Mouse (Mus musculus) thymus, adult 2 months (tissue): ENCODE results near the gene Spag16. TPM values are rescaled to one million over a fixed set of nuclear protein-coding genes. Genes with fewer than 3 reads are reported as not detected.

Source experiments
- DNase-seq: peaks from one replicate; pipeline ENCODE4 v3.0.0; 2021
- H3K27ac ChIP-seq: fragments of 200-500 bp; 2 replicates; pipeline ENCODE4 v1.5.1; 2012; ENCODE audit warnings: low read length, control low read depth; ENCODE audit not compliant: control insufficient read depth, insufficient read depth
- H3K27me3 ChIP-seq: fragments of 200-500 bp; 2 replicates; pipeline ENCODE4 v1.6.1; 2012; ENCODE audit warnings: mild to moderate bottlenecking, low read length, moderate library complexity, mixed read lengths; ENCODE audit not compliant: control insufficient read depth, insufficient read depth
- H3K36me3 ChIP-seq: fragments of 200-500 bp; 2 replicates; pipeline ENCODE4 v1.6.1; 2012; ENCODE audit warnings: mild to moderate bottlenecking, low read length, moderate library complexity; ENCODE audit not compliant: control insufficient read depth, insufficient read depth
- H3K4me1 ChIP-seq: fragments of 200-500 bp; replicated peaks from 2 replicates; pipeline ENCODE4 v1.6.1; 2012; ENCODE audit warnings: low read length; ENCODE audit not compliant: control insufficient read depth, insufficient read depth
- H3K4me3 ChIP-seq: fragments of 200-500 bp; 2 replicates; pipeline ENCODE4 v1.5.1; 2012; ENCODE audit warnings: mild to moderate bottlenecking, low read length, control low read depth, moderate library complexity; ENCODE audit not compliant: control insufficient read depth, insufficient read depth
- CTCF ChIP-seq: fragments of 200-500 bp; IDR thresholded peaks from 2 replicates; pipeline ENCODE4 v1.5.1; 2012; ENCODE audit warnings: mild to moderate bottlenecking, control low read depth, low read length, moderate library complexity, borderline replicate concordance; ENCODE audit not compliant: control insufficient read depth, poor library complexity, insufficient read depth; ENCODE audit errors: extremely low read depth
- POLR2A ChIP-seq: fragments of 200-500 bp; IDR thresholded peaks from 2 replicates; pipeline ENCODE4 v1.6.1; 2012; ENCODE audit warnings: mild to moderate bottlenecking, low read length, control low read depth, moderate library complexity; ENCODE audit not compliant: control insufficient read depth, poor library complexity, insufficient read depth; ENCODE audit errors: extremely low read depth
- WGBS: fragments of 180-500 bp; shearing (Covaris S2); methylation state at CpG from one replicate; pipeline ENCODE4 v1.1.7; 2018; 5-methylcytosine and 5-hydroxymethylcytosine counted together
- polyA plus RNA-seq: library from polyadenylated mRNA; depleted of rRNA; stranded (reverse); fragments of >200 nt; gene quantifications from 2 replicates; pipeline ENCODE4 v1.2.3, GENCODE M21; 2012; rRNA removed

Spag16 gene
- 0.24 and 0.32 TPM in 2 replicates for polyA plus RNA-seq

- Histone ChIP-seq H3K4me3 (peak within 1 kb of the TSS; percentile 15), H3K4me1 (peaks cover 4% of the 10 kb centered on the region; the same call in 1 of the 2 replicates), H3K36me3 (no peaks in the 10 kb centered on the region), H3K27me3 (no peaks in the 10 kb centered on the region), H3K27ac (no peak within 1 kb of the TSS)
- peak; percentile 33 for DNase-seq
- 29% methylated on average over 38 of the region's 38 CpGs for WGBS
- TF ChIP-seq CTCF (no peak), POLR2A (no peak)
These were observed at the start of gene Spag16 for GRCm38 (mm10) chr1:69826806-69827703. Gene Spag16 (plus strand): TSS chr1:69826970.

GRCm38 (mm10) chr1:69785129-69785528 is 41.6 kb upstream of the Spag16 start:
- WGBS = 6% methylated on average over 6 of the region's 6 CpGs
- peak; percentile 56 for DNase-seq
- Histone ChIP-seq H3K4me1 (no peaks in the 10 kb centered on the region), H3K27ac (no peak overlapping the region), H3K27me3 (no peaks in the 10 kb centered on the region), H3K4me3 (no peak overlapping the region), H3K36me3 (no peaks in the 10 kb centered on the region)
- TF ChIP-seq POLR2A = no peak
- TF ChIP-seq CTCF = no peak

GRCm38 (mm10) chr1:69786716-69787115 is 40.1 kb upstream of the Spag16 start:
- Histone ChIP-seq H3K27me3 (no peaks in the 10 kb centered on the region), H3K27ac (no peak overlapping the region), H3K4me3 (no peak overlapping the region), H3K36me3 (no peaks in the 10 kb centered on the region), H3K4me1 (0 out of 2 replicates have a peak, but pooled peaks cover 2% of the 10 kb centered on the region)
- no peak for DNase-seq
- TF ChIP-seq CTCF (no peak), POLR2A (no peak)
- WGBS = 63% methylated on average over 6 of the region's 6 CpGs

- Histone ChIP-seq H3K27me3 (no peaks in the 10 kb centered on the region), H3K4me1 (0 out of 2 replicates have a peak, but pooled peaks cover 2% of the 10 kb centered on the region), H3K36me3 (no peaks in the 10 kb centered on the region), H3K27ac (no peak overlapping the region), H3K4me3 (no peak overlapping the region)
- no peak for DNase-seq
- WGBS = 86% methylated on average over 12 of the region's 12 CpGs
- TF ChIP-seq POLR2A (no peak), CTCF (no peak)
These were observed 39.4 kb upstream of the Spag16 start for GRCm38 (mm10) chr1:69787379-69787778.

- Histone ChIP-seq H3K4me3 (no peak overlapping the region), H3K4me1 (0 out of 2 replicates have a peak, but pooled peaks cover 2% of the 10 kb centered on the region), H3K27me3 (no peaks in the 10 kb centered on the region), H3K27ac (no peak overlapping the region), H3K36me3 (no peaks in the 10 kb centered on the region)
- 54% methylated on average over 28 of the region's 28 CpGs for WGBS
- peak; percentile 65 for DNase-seq
- TF ChIP-seq CTCF = no peak
- TF ChIP-seq POLR2A = no peak
These were observed 36.2 kb upstream of the Spag16 start for GRCm38 (mm10) chr1:69790337-69791250.

GRCm38 (mm10) chr1:69798948-69799565 is 27.7 kb upstream of the Spag16 start:
- Histone ChIP-seq H3K4me1 (no peaks in the 10 kb centered on the region), H3K36me3 (no peaks in the 10 kb centered on the region), H3K27me3 (no peaks in the 10 kb centered on the region), H3K27ac (no peak overlapping the region), H3K4me3 (no peak overlapping the region)
- WGBS = 90% methylated on average over 7 of the region's 7 CpGs
- DNase-seq = no peak
- no peak for TF ChIP-seq POLR2A
- TF ChIP-seq CTCF = no peak
